Mouse (Mus musculus): ENCODE results near the gene Ehbp1l1. TPM values are rescaled to one million over a fixed set of nuclear protein-coding genes. Genes with fewer than 3 reads are reported as not detected.

The Ehbp1l1 gene
- polyA plus RNA-seq, 2 experiments, result 25.4 to 51.1 TPM

- Histone ChIP-seq H3K9ac (ENCODE audit: low read depth, low read length, severe bottlenecking) (no peak overlapping the region), H3K27ac (replicated peaks; ENCODE audit: low read depth, low read length) (no peak overlapping the region), H3K27me3 (ENCODE audit: control insufficient read depth, insufficient read depth, low read length) (peaks cover 18% of the 10 kb centered on the region), H3K36me3 (ENCODE audit: control insufficient read depth, insufficient read depth, low read length) (peaks cover 49% of the 10 kb centered on the region), H3K4me1 (ENCODE audit: control insufficient read depth, insufficient read depth, low read length) (peaks cover 18% of the 10 kb centered on the region), H3K4me2 (replicated peaks; ENCODE audit: low read depth, low read length, severe bottlenecking) (no peak overlapping the region), H3K9me3 (ENCODE audit: control insufficient read depth, low read length) (no peaks in the 10 kb centered on the region), H3K4me3 (replicated peaks; ENCODE audit: low read length) (no peak overlapping the region)
- no peak for TF ChIP-seq POLR2A (IDR thresholded peaks at IDR 0.05; ENCODE audit: borderline replicate concordance, extremely low read depth, insufficient read depth, insufficient read length)
- ATAC-seq (ENCODE audit: low FRiP score, low read depth), result no peak
- no peak for DNase-seq (ENCODE audit: low spot score)
- 74% methylated on average over 6 of the region's 6 CpGs for WGBS
Observed at GRCm38 (mm10) chr19:5749476-5749875, 23.4 kb upstream of the Ehbp1l1 start.

- peaks cover 36% of the 10 kb centered on the region for H3K36me3 ChIP-seq (ENCODE audit: control insufficient read depth, insufficient read depth, low read length)
- no peak overlapping the region for H3K4me2 ChIP-seq (replicated peaks; ENCODE audit: low read depth, low read length, severe bottlenecking)
- peaks cover 18% of the 10 kb centered on the region for H3K27me3 ChIP-seq (ENCODE audit: control insufficient read depth, insufficient read depth, low read length)
- H3K27ac ChIP-seq (replicated peaks; ENCODE audit: low read depth, low read length), result no peak overlapping the region
- peaks cover 35% of the 10 kb centered on the region for H3K4me1 ChIP-seq (ENCODE audit: control insufficient read depth, insufficient read depth, low read length)
- no peaks in the 10 kb centered on the region for H3K9me3 ChIP-seq (ENCODE audit: control insufficient read depth, low read length)
- no peak for TF ChIP-seq POLR2A (IDR thresholded peaks at IDR 0.05; ENCODE audit: borderline replicate concordance, extremely low read depth, insufficient read depth, insufficient read length)
- WGBS, result 41% methylated on average over 12 of the region's 12 CpGs
- H3K9ac ChIP-seq (ENCODE audit: low read depth, low read length, severe bottlenecking), result no peak overlapping the region
- ATAC-seq (ENCODE audit: low FRiP score, low read depth) (no peak), DNase-seq (ENCODE audit: low spot score) (no peak)
- H3K4me3 ChIP-seq (replicated peaks; ENCODE audit: low read length), result no peak overlapping the region
Observed at GRCm38 (mm10) chr19:5746907-5747363, 20.8 kb upstream of the Ehbp1l1 start.

- Histone ChIP-seq H3K4me1 (ENCODE audit: control insufficient read depth, insufficient read depth, low read length) (peaks cover 39% of the 10 kb centered on the region), H3K4me2 (replicated peaks; ENCODE audit: low read depth, low read length, severe bottlenecking) (peak overlapping the region; percentile 50), H3K27ac (replicated peaks; ENCODE audit: low read depth, low read length) (no peak overlapping the region), H3K4me3 (replicated peaks; ENCODE audit: low read length) (peak overlapping the region; percentile 20), H3K9ac (ENCODE audit: low read depth, low read length, severe bottlenecking) (peak overlapping the region; percentile 45), H3K36me3 (ENCODE audit: control insufficient read depth, insufficient read depth, low read length) (peaks cover 31% of the 10 kb centered on the region), H3K27me3 (ENCODE audit: control insufficient read depth, insufficient read depth, low read length) (peaks cover 9% of the 10 kb centered on the region), H3K9me3 (ENCODE audit: control insufficient read depth, low read length) (no peaks in the 10 kb centered on the region)
- TF ChIP-seq POLR2A (IDR thresholded peaks at IDR 0.05; ENCODE audit: borderline replicate concordance, extremely low read depth, insufficient read depth, insufficient read length), result no peak
- 11% methylated on average over 24 of the region's 36 CpGs for WGBS
- DNase-seq (ENCODE audit: low spot score) (no peak), ATAC-seq (ENCODE audit: low FRiP score, low read depth) (no peak)
Observed at GRCm38 (mm10) chr19:5745756-5746710, 19.9 kb upstream of the Ehbp1l1 start.

GRCm38 (mm10) chr19:5743576-5743975 is 17.5 kb upstream of the Ehbp1l1 start:
- ATAC-seq (ENCODE audit: low FRiP score, low read depth) (no peak), DNase-seq (ENCODE audit: low spot score) (no peak)
- Histone ChIP-seq H3K4me3 (replicated peaks; ENCODE audit: low read length) (peak overlapping the region; percentile 89), H3K4me1 (ENCODE audit: control insufficient read depth, insufficient read depth, low read length) (peaks cover 50% of the 10 kb centered on the region), H3K27ac (replicated peaks; ENCODE audit: low read depth, low read length) (no peak overlapping the region), H3K27me3 (ENCODE audit: control insufficient read depth, insufficient read depth, low read length) (peaks cover 5% of the 10 kb centered on the region; the same call in 1 of the 2 replicates), H3K4me2 (replicated peaks; ENCODE audit: low read depth, low read length, severe bottlenecking) (peak overlapping the region; percentile 78), H3K9me3 (ENCODE audit: control insufficient read depth, low read length) (no peaks in the 10 kb centered on the region), H3K36me3 (ENCODE audit: control insufficient read depth, insufficient read depth, low read length) (peaks cover 10% of the 10 kb centered on the region), H3K9ac (ENCODE audit: low read depth, low read length, severe bottlenecking) (peak overlapping the region; percentile 90)
- no peak for TF ChIP-seq POLR2A (IDR thresholded peaks at IDR 0.05; ENCODE audit: borderline replicate concordance, extremely low read depth, insufficient read depth, insufficient read length)
- 45% methylated on average over 5 of the region's 5 CpGs for WGBS

GRCm38 (mm10) chr19:5742241-5742641 is 16.1 kb upstream of the Ehbp1l1 start:
- under 1% methylated on average over 29 of the region's 32 CpGs for WGBS
- no peaks in the 10 kb centered on the region for H3K9me3 ChIP-seq (ENCODE audit: control insufficient read depth, low read length)
- H3K36me3 ChIP-seq (ENCODE audit: control insufficient read depth, insufficient read depth, low read length), result peaks cover 7% of the 10 kb centered on the region
- DNase-seq (ENCODE audit: low spot score) (no peak), ATAC-seq (ENCODE audit: low FRiP score, low read depth) (peak; percentile 27; the same call in 1 of the 2 replicates)
- H3K9ac ChIP-seq (ENCODE audit: low read depth, low read length, severe bottlenecking), result peak overlapping the region; percentile 90
- peaks cover 50% of the 10 kb centered on the region for H3K4me1 ChIP-seq (ENCODE audit: control insufficient read depth, insufficient read depth, low read length)
- H3K27ac ChIP-seq (replicated peaks; ENCODE audit: low read depth, low read length), result peak overlapping the region; percentile 96
- peaks cover 5% of the 10 kb centered on the region; the same call in 1 of the 2 replicates for H3K27me3 ChIP-seq (ENCODE audit: control insufficient read depth, insufficient read depth, low read length)
- peak overlapping the region; percentile 89 for H3K4me3 ChIP-seq (replicated peaks; ENCODE audit: low read length)
- TF ChIP-seq POLR2A (IDR thresholded peaks at IDR 0.05; ENCODE audit: borderline replicate concordance, extremely low read depth, insufficient read depth, insufficient read length), result no peak
- H3K4me2 ChIP-seq (replicated peaks; ENCODE audit: low read depth, low read length, severe bottlenecking), result peak overlapping the region; percentile 78
